Mouse (Mus musculus): ENCODE measurements around the gene Fut8. TPM values are rescaled to one million over a fixed set of nuclear protein-coding genes. Genes with fewer than 3 reads are reported as not detected.
"Not testable (repeated sequence)": the region's sequence is repeated elsewhere in the genome, so short reads cannot be mapped to it uniquely, and the experiment has no call there.

Gene Fut8
- total RNA-seq, 2 experiments from 2014 or later, result 84.2 to 85.1 TPM

DNA sequence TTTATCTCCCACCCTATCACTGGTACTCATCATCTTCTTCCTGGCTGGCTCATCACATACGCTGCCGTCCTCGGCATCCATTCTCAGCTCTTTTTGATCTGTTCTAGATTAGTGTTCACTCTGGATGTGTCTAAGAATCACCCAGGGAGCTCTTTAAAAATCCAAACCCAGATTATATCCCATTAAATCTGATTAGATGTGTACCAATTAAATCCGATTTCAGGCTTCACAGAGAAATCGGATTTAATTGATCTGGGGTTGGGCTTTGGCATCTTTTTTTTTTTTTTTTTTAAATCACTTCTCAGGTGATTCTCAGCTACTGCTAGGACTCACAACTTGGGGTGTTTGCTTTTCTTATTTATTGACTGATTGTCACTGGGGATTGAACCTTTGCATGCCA is 17.3 kb upstream of the Fut8 start:
- DNase-seq (ENCODE audit: low spot score in 2 of 2), result no peak

DNA sequence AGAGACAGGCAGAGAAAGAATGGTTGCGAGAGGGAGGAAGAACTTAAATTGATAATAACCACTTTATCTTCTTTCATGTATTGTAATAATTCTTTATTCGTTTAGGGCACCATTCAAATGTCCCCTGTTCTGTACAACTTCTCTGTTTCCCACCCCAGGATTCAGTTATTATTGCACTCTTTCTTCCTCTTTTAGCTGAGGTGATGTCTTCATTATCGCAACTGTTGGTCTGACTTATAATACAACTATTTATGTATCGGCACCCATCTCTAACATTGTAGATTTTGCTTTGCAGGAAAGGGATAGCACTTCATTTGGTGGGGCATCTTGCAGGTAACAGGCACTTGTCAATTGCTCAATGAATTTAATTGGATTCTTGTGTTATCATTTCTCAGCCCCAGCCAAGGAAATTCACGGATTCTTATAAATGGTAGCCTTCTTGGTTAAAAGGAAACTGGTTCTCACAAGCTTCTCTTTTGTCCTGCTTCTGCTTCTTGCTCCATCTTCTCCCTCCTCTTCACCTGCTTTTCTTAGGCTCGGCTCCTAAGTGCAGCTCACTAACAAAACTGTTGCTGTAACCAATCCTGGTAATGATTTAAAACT is 15.6 kb upstream of the Fut8 start:
- DNase-seq (ENCODE audit: low spot score in 2 of 2), result no peak

- DNase-seq (ENCODE audit: low spot score in 2 of 2), result no peak
Measured at GRCm38 (mm10) chr12:77223595-77223994, 14.3 kb upstream of the Fut8 start.

DNA sequence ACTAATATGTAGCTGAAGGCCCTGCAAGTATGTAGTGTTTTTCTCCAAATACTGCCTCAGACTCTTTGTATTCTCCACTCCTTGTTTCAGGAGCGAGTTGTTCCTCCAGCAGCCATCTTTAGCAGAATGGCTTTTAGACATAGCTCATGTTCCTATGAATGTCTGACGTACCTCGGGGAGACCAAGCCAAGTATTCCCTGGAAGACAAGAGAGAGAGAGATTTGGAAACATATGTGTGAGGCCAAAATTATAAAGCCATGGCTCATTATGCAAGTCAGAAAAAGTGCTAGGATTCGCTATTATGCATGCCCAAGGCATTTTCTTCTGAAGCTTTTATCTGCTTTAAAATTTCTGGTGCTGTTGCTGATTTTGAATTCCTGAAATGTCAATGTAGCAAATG is 13.8 kb upstream of the Fut8 start:
- DNase-seq (ENCODE audit: low spot score in 2 of 2), result no peak

DNA sequence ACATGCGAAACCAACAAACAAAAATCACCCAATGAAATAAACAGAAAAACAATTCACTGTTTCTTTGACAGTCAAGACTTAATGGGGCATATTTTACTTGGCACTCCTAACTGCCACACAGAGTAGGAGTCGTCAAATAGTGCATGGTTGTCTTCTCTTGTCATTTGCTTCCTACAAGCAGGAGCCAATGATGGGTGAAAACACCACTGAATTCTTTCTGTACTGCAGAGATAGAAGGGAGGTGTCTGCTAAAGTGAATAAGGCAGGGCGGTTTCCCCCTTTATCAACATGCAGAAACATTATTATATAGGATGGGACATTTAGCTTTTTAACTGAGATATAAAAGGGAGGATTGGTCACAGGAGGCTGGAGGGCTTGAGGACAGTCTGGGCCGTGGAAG is 13.0 kb upstream of the Fut8 start:
- DNase-seq (ENCODE audit: low spot score in 2 of 2), result no peak

GRCm38 (mm10) chr12:77225727-77226126 is 12.2 kb upstream of the Fut8 start:
- DNase-seq (ENCODE audit: low spot score in 2 of 2), result no peak

DNA sequence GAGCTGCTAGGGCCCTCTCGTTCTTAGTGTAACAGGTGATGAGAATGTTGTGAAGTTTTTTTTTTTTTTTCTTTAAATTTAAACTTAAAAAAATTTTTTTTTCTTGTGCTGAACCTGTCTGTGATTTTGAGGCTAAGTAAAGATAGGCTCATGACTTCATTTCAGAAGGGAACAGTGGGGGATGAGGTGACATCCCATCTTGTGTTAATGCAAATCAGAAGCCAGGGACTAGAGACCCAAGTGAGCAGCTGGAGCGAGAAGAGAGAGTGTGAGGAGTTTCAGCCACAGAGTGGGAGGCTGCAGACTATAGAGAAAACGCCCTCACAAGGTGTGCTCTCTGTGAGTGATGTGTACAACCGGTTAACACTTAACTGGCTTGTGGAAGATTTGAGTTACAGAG is 2.0 kb upstream of the Fut8 start:
- DNase-seq (ENCODE audit: low spot score in 2 of 2), result no peak

DNA sequence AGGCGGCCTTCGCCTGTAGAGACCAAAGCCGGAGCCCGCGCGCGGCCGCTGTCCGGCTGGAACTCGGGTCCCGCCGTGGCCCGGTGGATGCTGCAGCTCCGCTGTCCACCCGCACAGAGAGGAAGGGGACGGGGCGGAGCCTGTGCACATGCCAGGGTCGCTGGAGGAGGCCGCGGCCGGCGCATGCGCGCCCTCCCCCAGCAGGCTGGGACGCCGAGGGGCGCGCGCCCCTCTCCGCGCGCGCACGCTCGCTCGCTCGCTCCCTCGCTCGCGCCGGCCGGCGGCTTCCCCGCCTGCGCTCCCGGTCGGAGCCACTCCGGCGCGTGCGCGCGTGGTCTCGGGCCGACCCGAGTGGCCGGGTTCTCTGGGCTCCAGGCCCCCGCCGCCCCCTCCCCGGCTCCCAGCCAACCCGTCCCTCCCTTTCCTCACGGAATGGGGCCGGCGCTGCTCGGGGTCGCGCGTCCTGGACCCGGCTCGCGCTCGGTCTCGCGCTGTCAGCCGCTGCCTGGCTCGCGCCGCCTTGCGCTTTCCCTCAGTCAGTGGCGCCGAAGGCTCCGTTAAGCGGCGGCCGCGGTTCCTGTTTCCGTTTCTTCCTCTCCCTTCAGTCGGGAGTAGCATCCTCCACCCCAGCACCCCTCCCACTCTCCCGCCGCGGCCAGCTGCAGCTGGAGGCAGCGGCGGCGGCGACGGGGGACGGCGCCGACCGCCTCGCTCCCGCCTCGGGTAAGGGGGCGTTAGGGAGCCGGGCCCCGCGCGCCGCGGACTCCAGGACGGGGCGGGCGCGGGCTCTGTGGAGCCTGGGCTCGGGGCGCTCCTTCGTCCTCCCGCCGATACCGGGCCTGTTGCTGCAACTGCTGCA is 835 bp downstream of the Fut8 start:
- DNase-seq (ENCODE audit: low spot score in 2 of 2), result peak; percentile 90 to 93

DNA sequence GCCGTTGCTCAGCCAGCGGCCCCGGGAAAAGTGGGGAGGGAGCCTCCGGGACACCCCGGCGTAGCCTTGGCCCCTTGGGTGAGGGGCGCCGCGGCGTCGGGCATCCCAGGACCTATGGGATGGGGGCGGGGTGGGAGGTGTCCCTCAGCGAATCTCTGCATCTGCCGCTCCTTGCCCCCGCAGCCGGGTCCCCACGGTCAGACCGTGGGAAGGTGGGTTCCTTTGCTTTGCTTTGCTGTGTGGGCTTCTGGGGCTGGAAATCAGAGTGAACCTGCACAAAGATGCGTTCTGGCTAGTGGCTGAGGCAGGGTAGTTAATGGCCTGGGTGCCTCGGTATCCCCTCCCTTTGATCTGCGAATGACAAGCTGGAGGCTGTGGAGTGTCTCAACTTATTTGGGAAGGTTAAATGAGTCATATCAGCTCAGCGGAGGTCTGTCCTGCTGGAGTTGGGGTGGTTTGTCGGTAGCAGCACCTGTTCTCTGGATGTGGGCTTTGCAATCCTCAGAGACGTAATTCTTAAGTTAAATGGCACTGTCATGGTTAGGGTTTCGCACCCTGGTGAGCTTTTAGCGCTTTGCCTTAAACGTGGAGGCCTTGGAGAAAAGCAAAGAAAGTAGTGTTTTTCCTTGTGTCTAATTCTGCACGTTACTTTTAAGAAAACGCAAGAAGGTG is 1.6 kb downstream of the Fut8 start:
- DNase-seq (ENCODE audit: low spot score in 2 of 2), result peak; percentile 23 to 51

DNA sequence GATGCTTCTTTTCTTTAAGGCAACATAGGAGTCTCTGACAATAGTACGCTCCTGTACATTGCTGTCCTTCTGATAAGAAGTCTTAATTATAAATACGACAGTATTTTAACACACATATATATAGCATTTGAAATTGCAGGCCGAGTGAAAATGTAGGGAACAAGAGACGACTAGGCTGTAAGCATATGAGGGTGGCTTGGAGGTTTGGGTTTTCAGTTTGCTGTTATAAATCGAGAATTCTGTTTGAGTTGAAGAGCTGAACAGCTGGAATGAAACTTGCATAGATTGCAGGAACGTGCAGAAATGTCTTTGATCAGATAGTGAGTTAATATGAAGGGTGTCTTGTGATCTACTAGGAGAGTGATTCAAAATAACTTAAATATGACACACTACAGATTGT is 2.4 kb downstream of the Fut8 start:
- DNase-seq (ENCODE audit: low spot score in 2 of 2), result no peak

DNA sequence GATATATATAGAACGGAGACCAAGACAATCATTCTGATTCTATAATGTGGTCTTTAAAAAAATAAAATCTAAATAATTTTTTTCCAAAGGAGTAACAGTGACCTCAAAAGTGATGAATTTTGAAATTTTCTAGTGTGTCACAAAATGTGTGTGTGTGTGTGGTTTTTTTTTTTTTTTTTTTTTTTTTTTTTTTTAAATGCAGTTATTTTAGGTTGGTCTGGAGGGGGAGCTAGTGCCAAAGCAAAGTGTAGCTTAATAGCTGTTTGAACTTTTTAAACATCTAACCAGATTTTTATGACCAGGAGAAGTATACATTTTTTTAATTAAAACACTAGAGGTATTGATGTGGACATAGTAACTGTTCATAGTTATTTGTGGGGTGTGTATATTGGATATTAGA is 2.9 kb downstream of the Fut8 start:
- peak in 1 of 2 experiments; percentile 49 for DNase-seq (ENCODE audit: low spot score in 2 of 2)

DNA sequence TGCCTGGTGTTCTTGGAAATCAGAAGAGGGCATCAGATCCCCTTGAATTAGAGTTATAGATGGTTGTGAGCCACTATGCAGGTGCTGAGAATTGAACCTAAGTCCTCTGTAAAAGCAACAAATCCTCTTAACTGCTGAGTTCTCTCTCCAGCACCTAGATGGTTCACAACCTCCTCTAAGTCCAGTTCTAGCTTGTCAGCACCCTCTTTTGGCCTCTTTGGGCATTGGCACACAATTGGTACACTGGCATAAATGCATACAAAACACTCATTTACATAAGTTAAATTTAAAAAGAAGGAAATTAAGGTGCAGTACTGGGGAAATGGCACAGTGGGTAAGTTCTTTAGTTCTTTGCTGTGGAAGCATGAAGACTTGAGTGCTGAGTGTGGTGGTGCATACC is 24.7 kb downstream of the Fut8 start:
- no peak for DNase-seq (ENCODE audit: low spot score in 2 of 2)

GRCm38 (mm10) chr12:77263816-77264215 is 25.9 kb downstream of the Fut8 start:
- no peak for DNase-seq (ENCODE audit: low spot score in 2 of 2)

DNA sequence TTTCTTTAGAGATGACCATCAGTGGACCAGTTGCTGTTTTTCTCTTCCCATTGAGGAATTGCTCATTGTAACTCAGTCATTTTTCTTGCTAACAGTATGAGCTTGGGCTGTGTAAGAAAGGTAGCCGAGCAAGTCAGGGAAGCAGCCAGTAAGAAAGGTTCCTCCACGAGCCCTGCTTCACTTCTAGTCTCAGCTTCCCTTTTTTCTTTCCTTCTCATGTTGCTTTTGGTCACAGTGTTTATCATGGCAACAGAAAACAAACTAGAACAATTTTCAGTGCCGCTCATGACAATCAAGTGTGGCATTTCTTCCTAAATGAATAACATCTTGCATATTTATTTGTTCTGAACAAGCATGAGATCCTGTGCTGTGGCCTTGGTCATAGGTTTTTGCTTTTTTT is 32.8 kb downstream of the Fut8 start:
- no peak for DNase-seq (ENCODE audit: low spot score in 2 of 2)

DNA sequence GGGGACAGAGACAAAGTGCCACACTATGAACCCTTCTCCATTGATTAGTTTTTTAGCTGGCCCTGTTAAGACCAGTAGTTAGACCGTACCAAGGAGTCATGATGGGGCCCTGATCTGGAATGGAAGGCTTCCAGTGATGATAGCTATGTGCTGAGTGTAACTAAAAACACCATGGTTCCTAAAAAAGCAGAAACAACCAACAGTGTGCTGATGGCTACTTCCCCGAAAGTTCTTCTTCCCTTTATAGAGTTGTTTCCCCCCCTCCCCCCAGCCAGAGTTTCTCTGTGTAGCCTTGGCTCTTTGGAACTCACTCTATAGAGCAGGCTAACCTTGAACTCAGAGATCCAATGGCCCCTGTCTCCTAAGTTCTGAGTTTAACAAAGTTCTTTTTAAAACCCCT is 50.6 kb downstream of the Fut8 start:
- DNase-seq (ENCODE audit: low spot score in 2 of 2), result no peak

DNA sequence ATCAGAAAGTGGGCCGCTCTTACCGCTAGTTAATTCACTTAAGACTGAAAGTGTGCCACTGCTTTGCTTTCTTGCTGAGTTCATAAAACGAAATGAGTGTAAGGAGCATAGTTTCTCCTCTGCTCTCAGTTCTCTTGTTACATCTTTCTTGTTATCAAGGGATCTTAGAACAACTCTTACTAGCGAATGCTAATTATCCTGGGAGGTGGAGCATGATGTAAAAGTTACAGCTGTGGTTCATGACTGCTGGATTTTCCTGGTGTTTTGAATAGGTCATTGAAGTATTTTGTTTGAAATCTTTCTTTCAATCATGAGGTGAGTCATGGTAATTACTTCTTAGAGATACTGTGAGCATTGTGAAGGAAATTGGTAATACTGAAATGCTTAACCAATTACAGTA is 53.1 kb downstream of the Fut8 start:
- DNase-seq (ENCODE audit: low spot score in 2 of 2), result no peak

GRCm38 (mm10) chr12:77291864-77292263 is 53.9 kb downstream of the Fut8 start:
- not testable (repeated sequence) for DNase-seq (ENCODE audit: low spot score in 2 of 2)

DNA sequence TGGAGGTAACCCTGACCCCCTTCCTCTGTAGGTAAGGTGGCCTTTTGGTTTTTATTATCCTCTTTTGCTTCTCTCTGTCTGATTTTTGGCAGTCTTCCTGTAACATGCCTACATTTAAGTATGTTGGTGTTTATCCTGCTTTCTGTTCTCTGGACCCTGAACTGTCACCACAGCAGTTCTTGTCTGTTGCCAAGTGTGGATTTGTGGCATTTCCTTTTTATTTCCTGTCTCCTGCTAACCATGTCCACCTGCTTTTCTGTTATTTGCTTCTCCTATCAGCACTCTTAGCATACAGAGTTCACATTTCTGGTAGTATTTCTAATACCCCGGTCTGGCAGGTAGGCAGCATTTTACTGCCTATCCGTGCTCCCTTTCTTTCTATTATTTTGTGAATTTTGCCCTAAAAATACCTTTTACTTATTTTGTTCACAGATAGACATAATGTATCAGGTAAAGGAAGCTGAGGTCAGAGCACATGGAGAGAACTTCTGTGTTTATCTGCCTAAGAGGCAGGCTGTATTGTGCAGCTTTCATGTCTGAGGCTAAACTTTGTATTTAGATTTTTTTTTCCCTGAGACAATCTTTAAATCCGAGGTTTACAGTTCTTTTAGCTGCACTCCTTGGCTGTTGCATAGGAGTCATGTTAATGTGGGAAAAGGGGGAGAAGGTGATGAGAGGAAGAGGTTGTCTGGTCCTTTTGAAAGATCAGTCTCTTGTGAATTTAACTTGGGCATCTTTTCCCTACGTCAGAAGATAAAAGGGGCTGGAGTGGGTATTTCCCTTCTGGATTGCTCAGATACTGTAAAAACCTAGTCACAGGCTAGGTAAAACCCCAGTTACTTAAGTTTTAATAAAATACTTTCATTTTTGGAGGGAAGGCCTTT is 54.7 kb downstream of the Fut8 start:
- DNase-seq (ENCODE audit: low spot score in 2 of 2), result no peak

- DNase-seq (ENCODE audit: low spot score in 2 of 2), result no peak
Measured at GRCm38 (mm10) chr12:77296119-77296518, 58.2 kb downstream of the Fut8 start.

DNA sequence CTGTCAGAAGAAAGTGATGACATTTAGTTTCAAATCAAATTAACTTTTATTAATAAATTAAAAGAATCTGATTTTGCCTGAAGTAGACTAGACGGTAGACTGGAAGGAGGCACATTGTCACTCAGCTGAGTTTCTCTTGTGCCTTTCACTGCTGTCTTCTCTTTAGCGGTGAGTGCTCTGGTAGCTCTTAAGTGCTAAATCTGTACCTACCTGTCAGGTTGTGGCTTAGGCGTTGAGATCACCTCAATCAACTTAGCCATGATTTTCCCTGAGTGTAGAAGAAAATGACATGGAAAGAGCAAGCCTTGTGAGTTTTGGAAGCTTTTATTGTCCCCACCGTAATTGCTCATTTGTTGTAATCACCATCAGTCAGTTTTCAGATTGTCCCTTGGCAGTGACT is 59.2 kb downstream of the Fut8 start:
- DNase-seq (ENCODE audit: low spot score in 2 of 2), result no peak

GRCm38 (mm10) chr12:77297858-77298257 is 59.9 kb downstream of the Fut8 start:
- no peak for DNase-seq (ENCODE audit: low spot score in 2 of 2)
